Mouse (Mus musculus): ENCODE measurements around the gene Wdr61. TPM values are rescaled to one million over a fixed set of nuclear protein-coding genes. Genes with fewer than 3 reads are reported as not detected.
"Not testable (repeated sequence)": the region's sequence is repeated elsewhere in the genome, so short reads cannot be mapped to it uniquely, and the experiment has no call there.

The Wdr61 gene
- total and polyA plus RNA-seq, 2 experiments from 2014 or later, result 43.7 to 83.9 TPM

GRCm38 (mm10) chr9:54698318-54699086, 35.8 kb downstream of the Wdr61 start, which contains the start of gene Dnaja4:
Gene Dnaja4 (plus strand): TSS chr9:54698873.
- Histone ChIP-seq H3K9ac (replicated peaks; ENCODE audit: low read length, poor library complexity, severe bottlenecking) (peak within 1 kb of the TSS; percentile 84), H3K4me2 (ENCODE audit: low read depth, low read length, poor library complexity, severe bottlenecking) (peak within 1 kb of the TSS; percentile 87), H3K4me1 (ENCODE audit: insufficient read depth, low read length) (peaks cover 4% of the 10 kb centered on the region; the same call in 1 of the 2 replicates), H3K4me3 (ENCODE audit: low read depth, low read length) (peak within 1 kb of the TSS; percentile 76), H3K27me3 (ENCODE audit: insufficient read depth, low read length) (no peaks in the 10 kb centered on the region), H3K36me3 (ENCODE audit: insufficient read depth, low read length) (no peaks in the 10 kb centered on the region), H3K9me3 (ENCODE audit: low read length) (no peaks in the 10 kb centered on the region), H3K27ac (ENCODE audit: low read depth, low read length) (peak within 1 kb of the TSS; percentile 39)
- peak; percentile 28 for ATAC-seq (ENCODE audit: low FRiP score)
- no peak for DNase-seq (ENCODE audit: low spot score)
- 68% methylated on average over 17 of the region's 17 CpGs for WGBS
- no peak for TF ChIP-seq CTCF (IDR thresholded peaks at IDR 0.05)

- not testable (repeated sequence) for ATAC-seq (ENCODE audit: low FRiP score); H3K27ac ChIP-seq (ENCODE audit: low read depth, low read length); H3K9ac ChIP-seq (replicated peaks; ENCODE audit: low read length, poor library complexity, severe bottlenecking); H3K4me1 ChIP-seq (ENCODE audit: insufficient read depth, low read length); H3K9me3 ChIP-seq (ENCODE audit: low read length); H3K27me3 ChIP-seq (ENCODE audit: insufficient read depth, low read length); H3K36me3 ChIP-seq (ENCODE audit: insufficient read depth, low read length)
- peak; percentile 20 for DNase-seq (ENCODE audit: low spot score)
- Histone ChIP-seq H3K4me3 (ENCODE audit: low read depth, low read length) (peak overlapping the region; percentile 30; the same call in 1 of the 2 replicates), H3K4me2 (ENCODE audit: low read depth, low read length, poor library complexity, severe bottlenecking) (peak overlapping the region; percentile 50)
- WGBS, result 2% methylated on average over 29 of the region's 31 CpGs
These were observed 43.0 kb downstream of the Wdr61 start for GRCm38 (mm10) chr9:54691241-54691805.

- not testable (repeated sequence) for H3K36me3 ChIP-seq (ENCODE audit: insufficient read depth, low read length); H3K27me3 ChIP-seq (ENCODE audit: insufficient read depth, low read length); H3K27ac ChIP-seq (ENCODE audit: low read depth, low read length); H3K9ac ChIP-seq (replicated peaks; ENCODE audit: low read length, poor library complexity, severe bottlenecking); ATAC-seq (ENCODE audit: low FRiP score); H3K4me2 ChIP-seq (ENCODE audit: low read depth, low read length, poor library complexity, severe bottlenecking); H3K4me1 ChIP-seq (ENCODE audit: insufficient read depth, low read length); H3K4me3 ChIP-seq (ENCODE audit: low read depth, low read length); H3K9me3 ChIP-seq (ENCODE audit: low read length); DNase-seq (ENCODE audit: low spot score)
- whole genome bisulfite sequencing, result 88% methylated on average over 2 of the region's 2 CpGs
These were observed 43.6 kb downstream of the Wdr61 start for GRCm38 (mm10) chr9:54690697-54691096.

GRCm38 (mm10) chr9:54689446-54689845, 44.9 kb downstream of the Wdr61 start:
- WGBS, result 73% methylated on average over 8 of the region's 8 CpGs
- Histone ChIP-seq H3K36me3 (ENCODE audit: insufficient read depth, low read length) (no peaks in the 10 kb centered on the region), H3K9me3 (ENCODE audit: low read length) (no peaks in the 10 kb centered on the region), H3K4me3 (ENCODE audit: low read depth, low read length) (no peak overlapping the region), H3K4me2 (ENCODE audit: low read depth, low read length, poor library complexity, severe bottlenecking) (0 out of 2 replicates have a peak overlapping the region, but pooled peaks have one; percentile 2), H3K9ac (replicated peaks; ENCODE audit: low read length, poor library complexity, severe bottlenecking) (no peak overlapping the region), H3K27me3 (ENCODE audit: insufficient read depth, low read length) (no peaks in the 10 kb centered on the region), H3K27ac (ENCODE audit: low read depth, low read length) (no peak overlapping the region), H3K4me1 (ENCODE audit: insufficient read depth, low read length) (no peaks in the 10 kb centered on the region)
- DNase-seq (ENCODE audit: low spot score) (no peak), ATAC-seq (ENCODE audit: low FRiP score) (no peak)
- no peak for TF ChIP-seq CTCF (IDR thresholded peaks at IDR 0.05)

- Histone ChIP-seq H3K27ac (ENCODE audit: low read depth, low read length) (no peak overlapping the region), H3K4me2 (ENCODE audit: low read depth, low read length, poor library complexity, severe bottlenecking) (no peak overlapping the region), H3K9ac (replicated peaks; ENCODE audit: low read length, poor library complexity, severe bottlenecking) (no peak overlapping the region), H3K36me3 (ENCODE audit: insufficient read depth, low read length) (no peaks in the 10 kb centered on the region), H3K4me1 (ENCODE audit: insufficient read depth, low read length) (no peaks in the 10 kb centered on the region), H3K27me3 (ENCODE audit: insufficient read depth, low read length) (no peaks in the 10 kb centered on the region), H3K9me3 (ENCODE audit: low read length) (no peaks in the 10 kb centered on the region), H3K4me3 (ENCODE audit: low read depth, low read length) (no peak overlapping the region)
- WGBS, result 63% methylated on average over 14 of the region's 14 CpGs
- DNase-seq (ENCODE audit: low spot score), result no peak
- no peak for TF ChIP-seq CTCF (IDR thresholded peaks at IDR 0.05)
- no peak for ATAC-seq (ENCODE audit: low FRiP score)
These were observed 46.8 kb downstream of the Wdr61 start for GRCm38 (mm10) chr9:54687246-54688236.
